Mouse (Mus musculus): ENCODE data around the gene Dzank1.
A peak's percentile ranks its signal among the peaks of the same experiment; 100 is the strongest.

Dzank1 gene

GRCm38 (mm10) chr2:144465876-144466575, 61.2 kb downstream of the Dzank1 start:
- DNase-seq = no peak

GRCm38 (mm10) chr2:144464799-144465760, 62.1 kb downstream of the Dzank1 start:
- DNase-seq = no peak

GRCm38 (mm10) chr2:144464182-144464581, 63.0 kb downstream of the Dzank1 start:
- no peak for DNase-seq

- peak; percentile 91 for DNase-seq
Observed at GRCm38 (mm10) chr2:144458975-144459754, 68.0 kb downstream of the Dzank1 start.

- peak; percentile 12 for DNase-seq
Observed at GRCm38 (mm10) chr2:144458355-144458754, 68.9 kb downstream of the Dzank1 start.

GRCm38 (mm10) chr2:144452364-144453008, 74.7 kb downstream of the Dzank1 start:
- peak; percentile 61 for DNase-seq

- no peak for DNase-seq
Observed at GRCm38 (mm10) chr2:144450378-144450777, 76.8 kb downstream of the Dzank1 start.

- no peak for DNase-seq
Observed at GRCm38 (mm10) chr2:144446360-144446999, 80.7 kb downstream of the Dzank1 start.

- DNase-seq = no peak
Observed at GRCm38 (mm10) chr2:144441386-144441915, 85.8 kb downstream of the Dzank1 start.

- no peak for DNase-seq
Observed at GRCm38 (mm10) chr2:144439191-144439700, 88.0 kb downstream of the Dzank1 start.

- DNase-seq = no peak
Observed at GRCm38 (mm10) chr2:144438424-144438823, 88.8 kb downstream of the Dzank1 start.

- DNase-seq = no peak
Observed at GRCm38 (mm10) chr2:144435679-144436078, 91.5 kb downstream of the Dzank1 start.

- DNase-seq = no peak
Observed at GRCm38 (mm10) chr2:144431286-144431825, 95.9 kb downstream of the Dzank1 start.

GRCm38 (mm10) chr2:144429171-144429570, 98.0 kb downstream of the Dzank1 start:
- no peak for DNase-seq

GRCm38 (mm10) chr2:144428659-144429058, 98.6 kb downstream of the Dzank1 start:
- no peak for DNase-seq

GRCm38 (mm10) chr2:144427852-144428251, 99.4 kb downstream of the Dzank1 start:
- no peak for DNase-seq

- no peak for DNase-seq
Observed at GRCm38 (mm10) chr2:144425761-144426160, 101.5 kb downstream of the Dzank1 start.

- no peak for DNase-seq
Observed at GRCm38 (mm10) chr2:144422094-144422675, 105.0 kb downstream of the Dzank1 start.
